Comparison of ENCODE assay signal across 7 mouse cellular contexts in the genomic region with DNA sequence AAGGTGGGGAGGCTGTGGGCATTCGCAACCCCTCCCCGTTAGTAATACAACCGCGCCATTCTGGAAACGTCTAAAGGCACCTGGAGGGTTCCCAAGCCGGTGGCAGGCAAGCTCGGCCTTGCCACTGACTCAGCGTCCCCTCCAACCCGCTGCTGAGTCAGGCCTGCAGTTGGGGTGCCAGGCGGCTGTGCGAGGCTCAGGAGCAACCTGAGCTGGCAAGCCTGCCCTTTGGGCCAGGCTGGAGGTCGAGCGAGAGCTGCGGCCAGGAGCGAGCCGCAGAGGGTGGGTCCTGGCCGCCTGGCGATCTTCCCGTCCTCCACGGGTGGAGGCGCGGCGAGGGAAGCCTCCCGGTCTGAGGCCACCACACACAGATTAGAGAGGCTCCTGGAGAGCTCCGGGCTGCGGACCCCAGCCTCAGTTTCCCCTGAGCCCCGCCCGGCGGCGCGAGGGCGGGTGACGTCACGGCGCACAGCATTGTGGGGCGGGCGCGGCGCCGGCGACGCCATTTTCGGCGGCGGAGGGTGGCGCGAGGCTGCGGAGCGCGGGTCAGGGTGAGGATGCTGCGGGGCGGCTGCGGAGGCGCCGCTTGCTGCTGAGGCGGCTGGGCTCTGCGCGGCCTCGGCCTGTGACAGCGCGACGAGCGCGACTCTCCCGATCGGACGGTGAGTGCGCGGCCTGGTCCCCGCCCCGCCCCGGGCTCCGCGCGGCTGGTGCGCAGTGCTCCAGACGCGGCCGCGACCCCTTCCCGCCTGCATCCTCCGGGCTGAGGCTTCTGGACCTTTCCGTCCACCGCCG. TPM values are rescaled to one million over a fixed set of nuclear protein-coding genes. Genes with fewer than 3 reads are reported as not detected.
DNase-seq lines count a peak whose midpoint lies in the region; ATAC-seq lines count a peak whose summit lies in the region.

A gene (plus strand): TSS at position 469 of the 795 bp plus-strand sequence.

- H3K27me3 ChIP-seq in embryonic facial prominence, embryonic 11.5 days (ENCODE audit: control insufficient read depth, insufficient read depth, low read length), result no peaks in the 10 kb centered on the region
- no peaks in the 10 kb centered on the region for H3K27me3 ChIP-seq in limb, embryonic 12.5 days
- no peaks in the 10 kb centered on the region for H3K27me3 ChIP-seq in midbrain, embryonic 14.5 days (ENCODE audit: control insufficient read depth, insufficient read depth, low read length)

- no peaks in the 10 kb centered on the region for H3K9me3 ChIP-seq in embryonic facial prominence, embryonic 11.5 days (replicated peaks; ENCODE audit: control insufficient read depth, low read length)
- H3K9me3 ChIP-seq in limb, embryonic 12.5 days, result no peaks in the 10 kb centered on the region
- H3K9me3 ChIP-seq in midbrain, embryonic 14.5 days (ENCODE audit: control insufficient read depth, low read length), result no peaks in the 10 kb centered on the region

- peak; percentile 59 for ATAC-seq in embryonic facial prominence, embryonic 11.5 days (replicated peaks; ENCODE audit: insufficient number of reproducible peaks, low FRiP score, low TSS enrichment, low read depth)
- ATAC-seq in limb, embryonic 12.5 days (ENCODE audit: insufficient number of reproducible peaks, insufficient read depth, low FRiP score, low TSS enrichment, low read depth), result peak; percentile 70
- peak; percentile 88 for ATAC-seq in midbrain, embryonic 14.5 days (ENCODE audit: low FRiP score, low TSS enrichment)

- DNase-seq in adrenal gland, postnatal 25 days, result peak; percentile 83
- peak; percentile 82 for DNase-seq in embryonic facial prominence, embryonic 11.5 days (ENCODE audit: low spot score)
- peak; percentile 98 for DNase-seq in heart, adult 11 months
- DNase-seq in kidney, adult 18-20 months, result peak; percentile 86
- peak; percentile 95 for DNase-seq in midbrain, embryonic 14.5 days
- DNase-seq in spleen, adult 18-20 months, result peak; percentile 58 to 84

- peak within 1 kb of the TSS; percentile 91 for H3K4me3 ChIP-seq in embryonic facial prominence, embryonic 11.5 days (ENCODE audit: low read depth, low read length)
- H3K4me3 ChIP-seq in limb, embryonic 12.5 days (replicated peaks), result peak within 1 kb of the TSS; percentile 92
- peak within 1 kb of the TSS; percentile 95 for H3K4me3 ChIP-seq in midbrain, embryonic 14.5 days (replicated peaks; ENCODE audit: low read depth, low read length)

- peak within 1 kb of the TSS; percentile 96 for H3K9ac ChIP-seq in embryonic facial prominence, embryonic 11.5 days (replicated peaks; ENCODE audit: low read length)
- H3K9ac ChIP-seq in limb, embryonic 12.5 days (replicated peaks), result peak within 1 kb of the TSS; percentile 92
- H3K9ac ChIP-seq in midbrain, embryonic 14.5 days (replicated peaks; ENCODE audit: low read length), result peak within 1 kb of the TSS; percentile 98

- H3K36me3 ChIP-seq in embryonic facial prominence, embryonic 11.5 days (replicated peaks; ENCODE audit: control insufficient read depth, insufficient read depth, low read depth, low read length), result no peaks in the 10 kb centered on the region
- H3K36me3 ChIP-seq in limb, embryonic 12.5 days, result peaks cover 14% of the 10 kb centered on the region; the same call in 1 of the 2 replicates
- H3K36me3 ChIP-seq in midbrain, embryonic 14.5 days (ENCODE audit: control insufficient read depth, insufficient read depth, low read length), result peaks cover 8% of the 10 kb centered on the region

- peak within 1 kb of the TSS; percentile 81 for H3K27ac ChIP-seq in embryonic facial prominence, embryonic 11.5 days (replicated peaks; ENCODE audit: low read depth, low read length)
- H3K27ac ChIP-seq in limb, embryonic 12.5 days, result peak within 1 kb of the TSS; percentile 87
- H3K27ac ChIP-seq in midbrain, embryonic 14.5 days (replicated peaks; ENCODE audit: low read depth, low read length), result peak within 1 kb of the TSS; percentile 97

- WGBS in embryonic facial prominence, embryonic 11.5 days, result 1% methylated on average over 59 of the region's 85 CpGs
- under 1% methylated on average over 85 of the region's 85 CpGs for WGBS in limb, embryonic 12.5 days
- WGBS in midbrain, embryonic 14.5 days, result under 1% methylated on average over 71 of the region's 85 CpGs

- H3K4me2 ChIP-seq in embryonic facial prominence, embryonic 11.5 days (ENCODE audit: low read depth, low read length), result peak within 1 kb of the TSS; percentile 99
- H3K4me2 ChIP-seq in limb, embryonic 12.5 days, result peak within 1 kb of the TSS; percentile 91
- H3K4me2 ChIP-seq in midbrain, embryonic 14.5 days (ENCODE audit: low read length), result peak within 1 kb of the TSS; percentile 99

- peaks cover 2% of the 10 kb centered on the region; the same call in 1 of the 2 replicates for H3K4me1 ChIP-seq in embryonic facial prominence, embryonic 11.5 days (ENCODE audit: control insufficient read depth, insufficient read depth, low read length)
- H3K4me1 ChIP-seq in limb, embryonic 12.5 days (replicated peaks), result peaks cover 34% of the 10 kb centered on the region
- peaks cover 24% of the 10 kb centered on the region for H3K4me1 ChIP-seq in midbrain, embryonic 14.5 days (ENCODE audit: control insufficient read depth, insufficient read depth, low read length)

RNA-seq across cellular contexts. Expression of the gene that starts here (rescaled TPM):
- total RNA-seq in adrenal gland, postnatal 25 days (2021), result 118 and 144 TPM in 2 replicates
- polyA plus RNA-seq in embryonic facial prominence, embryonic 11.5 days (2014; fragmentation: Nextera tagmentation; extraction: Ambion mirVana), result 132 and 143 TPM in 2 replicates
- 114 and 121 TPM in 2 replicates for polyA plus RNA-seq in limb, embryonic 12.5 days (2016; fragmentation: Nextera tagmentation; extraction: Ambion mirVana)
- polyA plus RNA-seq in midbrain, embryonic 14.5 days (2014; fragmentation: Nextera tagmentation; extraction: Ambion mirVana), result 621 and 628 TPM in 2 replicates

Comparison
In these comparisons a context has a peak if more than half of its experiments do, and no peak if none do; other contexts are left out.
1. Peak in every context shown above with its lines: DNase-seq, ATAC-seq, H3K4me3 ChIP-seq and H3K27ac ChIP-seq.